Mouse (Mus musculus) splenic B cell, adult 2 months (primary cell): ENCODE data around the gene Slc2a12.

Experiments
- DNase-seq: peaks from one replicate; pipeline ENCODE4 v3.0.0-alpha.2; 2011; ENCODE audit warnings: low read depth, low spot score
- H3K27me3 ChIP-seq: 2 replicates; pipeline ENCODE4 v1.6.1; 2012; ENCODE audit warnings: mild to moderate bottlenecking, low read length, moderate library complexity, mixed read lengths; ENCODE audit not compliant: control insufficient read depth, poor library complexity, insufficient read depth, severe bottlenecking
- H3K36me3 ChIP-seq: 2 replicates; pipeline ENCODE4 v1.6.1; 2012; ENCODE audit warnings: mild to moderate bottlenecking, low read length, moderate library complexity, mixed read lengths; ENCODE audit not compliant: control insufficient read depth, poor library complexity, insufficient read depth, severe bottlenecking

The Slc2a12 gene

GRCm38 (mm10) chr10:22637241-22637640 lies 7.6 kb upstream of the Slc2a12 start:
- no peak for DNase-seq
- no peaks in the 10 kb centered on the region for H3K36me3 ChIP-seq
- H3K27me3 ChIP-seq, result no peaks in the 10 kb centered on the region

GRCm38 (mm10) chr10:22644171-22644570 lies 640 bp upstream of the Slc2a12 start:
- Histone ChIP-seq H3K27me3 (no peaks in the 10 kb centered on the region), H3K36me3 (no peaks in the 10 kb centered on the region)
- no peak for DNase-seq

GRCm38 (mm10) chr10:22648702-22649101 lies 3.9 kb downstream of the Slc2a12 start:
- DNase-seq, result no peak
- Histone ChIP-seq H3K36me3 (no peaks in the 10 kb centered on the region), H3K27me3 (no peaks in the 10 kb centered on the region)

DNA sequence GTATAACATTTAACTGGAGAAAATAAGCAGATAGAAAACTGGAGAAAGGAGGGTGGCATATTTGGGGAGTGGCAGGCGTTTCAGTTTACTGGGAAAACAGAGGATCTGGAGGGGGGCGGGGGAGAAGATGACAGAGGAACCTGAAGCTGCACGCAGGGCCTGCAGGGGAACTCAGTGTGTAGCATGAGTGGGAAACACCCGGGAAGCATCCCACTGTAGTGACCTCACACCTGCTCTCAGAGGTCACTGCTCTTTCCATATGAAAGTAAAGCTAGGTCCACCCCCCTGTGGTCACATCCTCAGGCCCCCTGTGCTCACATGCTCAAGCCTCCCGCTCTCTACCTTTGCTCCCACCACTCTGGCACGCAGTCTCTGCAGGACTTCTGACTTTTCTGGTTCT lies 9.0 kb downstream of the Slc2a12 start:
- H3K36me3 ChIP-seq, result no peaks in the 10 kb centered on the region
- H3K27me3 ChIP-seq, result no peaks in the 10 kb centered on the region
- no peak for DNase-seq

DNA sequence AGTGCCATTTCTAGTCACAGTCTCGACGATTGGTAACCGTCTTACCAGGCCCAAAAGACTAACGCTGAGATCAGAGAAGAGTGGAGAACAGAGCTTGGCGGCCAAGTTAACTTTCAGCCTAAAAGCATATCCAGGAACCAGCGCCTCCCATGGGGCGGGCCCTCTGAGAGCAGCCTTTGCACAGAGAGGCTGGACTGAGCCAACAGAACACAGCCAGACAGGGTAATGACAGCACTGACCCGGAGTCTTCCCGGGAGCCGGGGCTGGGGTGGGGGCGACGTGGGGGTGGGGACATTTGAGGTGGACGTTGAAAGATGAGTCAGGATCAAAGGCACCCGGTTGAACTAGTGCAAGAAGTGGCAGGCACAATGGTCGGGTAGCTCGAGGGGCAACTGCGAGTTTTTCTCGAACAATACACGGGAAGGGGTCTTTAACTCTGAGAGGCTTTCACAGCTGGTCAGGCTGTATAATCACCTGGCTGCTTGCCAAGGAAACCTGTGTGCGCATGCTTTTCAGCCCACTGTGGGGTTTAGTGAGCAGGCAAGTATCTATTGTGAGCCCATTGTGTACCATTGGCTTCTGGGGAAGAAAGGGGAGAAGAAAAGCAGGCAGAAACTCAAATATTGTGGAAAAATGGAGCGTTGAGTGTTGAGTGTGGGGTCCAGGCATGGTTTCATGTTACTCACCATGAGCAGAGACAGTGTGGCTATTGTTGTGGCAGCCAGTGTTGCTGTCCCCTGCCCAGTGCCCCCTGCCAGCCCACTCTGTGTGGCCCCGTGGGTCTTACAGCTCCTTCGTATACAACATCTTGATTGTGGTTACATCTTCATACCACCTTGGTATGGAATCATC lies 13.9 kb downstream of the Slc2a12 start:
- DNase-seq, result no peak
- H3K36me3 ChIP-seq, result no peaks in the 10 kb centered on the region
- no peaks in the 10 kb centered on the region for H3K27me3 ChIP-seq

DNA sequence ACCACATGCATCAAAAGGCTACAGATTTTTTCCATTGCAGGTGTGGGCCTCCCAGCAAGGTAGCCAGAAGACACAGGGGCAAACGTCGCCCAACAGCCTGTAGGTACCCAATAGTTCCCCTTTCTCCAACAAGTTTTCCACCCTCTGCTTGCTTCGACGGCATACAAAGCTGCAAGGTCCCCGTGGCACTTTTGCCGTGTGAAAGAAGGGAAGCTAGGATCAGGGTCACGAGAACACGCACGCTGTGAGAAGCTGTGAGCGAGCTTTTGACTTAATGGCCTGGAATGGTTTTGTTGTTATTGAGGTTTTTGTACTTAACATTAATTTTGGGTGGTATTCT lies 14.5 kb downstream of the Slc2a12 start:
- Histone ChIP-seq H3K36me3 (no peaks in the 10 kb centered on the region), H3K27me3 (no peaks in the 10 kb centered on the region)
- no peak for DNase-seq

DNA sequence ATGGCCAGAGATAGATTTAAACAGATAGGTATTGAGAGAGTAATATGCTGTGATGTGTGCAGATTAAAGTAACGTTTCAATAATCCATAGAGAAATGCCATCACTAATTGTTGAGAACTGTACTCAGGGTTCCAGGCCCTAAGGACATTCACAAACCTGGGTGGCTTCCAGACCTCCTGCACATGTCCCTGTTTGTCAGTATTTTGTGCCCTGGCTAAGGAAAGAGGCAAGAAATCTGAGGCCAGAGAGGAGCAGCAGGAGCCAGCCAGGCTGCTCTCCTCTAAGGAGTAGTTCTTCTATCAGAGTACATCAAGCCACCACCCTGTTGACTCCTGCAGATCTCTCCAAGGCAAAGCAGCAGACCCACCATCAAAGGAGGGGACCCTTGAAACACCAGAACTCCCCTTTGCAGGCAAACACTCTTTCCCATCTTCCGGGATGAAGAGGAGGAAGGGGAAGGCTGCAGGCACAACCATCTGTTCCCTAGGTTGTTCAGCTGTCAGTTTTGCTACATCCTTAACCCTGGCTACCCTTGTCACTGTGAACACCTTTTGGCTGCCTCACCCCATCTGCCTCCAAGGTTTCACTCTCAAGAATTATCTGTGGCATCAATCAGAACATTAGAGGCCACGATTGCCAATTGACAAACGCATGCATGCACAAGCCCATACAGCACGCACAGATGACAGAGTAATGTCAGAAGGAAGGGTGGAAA lies 15.6 kb downstream of the Slc2a12 start:
- Histone ChIP-seq H3K36me3 (no peaks in the 10 kb centered on the region), H3K27me3 (no peaks in the 10 kb centered on the region)
- DNase-seq, result no peak

DNA sequence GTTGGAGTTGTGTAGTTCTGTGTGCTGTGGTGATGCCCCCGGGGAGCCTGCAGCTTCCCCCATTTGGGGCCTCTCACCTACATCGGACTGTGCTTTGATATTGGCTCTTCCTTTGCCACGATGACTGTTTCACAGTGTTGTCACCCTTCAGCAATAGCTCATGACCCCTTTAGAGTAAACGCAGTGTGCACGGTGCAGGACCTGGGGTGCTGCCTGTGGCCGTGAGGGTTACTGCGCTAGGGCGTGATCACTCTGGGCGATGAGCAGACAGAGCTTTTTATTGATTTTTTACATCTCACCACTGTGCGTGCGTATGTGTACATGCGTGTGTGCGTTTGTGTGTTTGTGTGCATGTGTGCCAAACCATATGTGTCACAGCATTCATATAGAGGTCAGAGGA lies 23.7 kb downstream of the Slc2a12 start:
- H3K27me3 ChIP-seq, result no peaks in the 10 kb centered on the region
- no peaks in the 10 kb centered on the region for H3K36me3 ChIP-seq
- no peak for DNase-seq

GRCm38 (mm10) chr10:22674176-22674575 lies 29.4 kb downstream of the Slc2a12 start:
- H3K27me3 ChIP-seq, result no peaks in the 10 kb centered on the region
- no peaks in the 10 kb centered on the region for H3K36me3 ChIP-seq
- no peak for DNase-seq

DNA sequence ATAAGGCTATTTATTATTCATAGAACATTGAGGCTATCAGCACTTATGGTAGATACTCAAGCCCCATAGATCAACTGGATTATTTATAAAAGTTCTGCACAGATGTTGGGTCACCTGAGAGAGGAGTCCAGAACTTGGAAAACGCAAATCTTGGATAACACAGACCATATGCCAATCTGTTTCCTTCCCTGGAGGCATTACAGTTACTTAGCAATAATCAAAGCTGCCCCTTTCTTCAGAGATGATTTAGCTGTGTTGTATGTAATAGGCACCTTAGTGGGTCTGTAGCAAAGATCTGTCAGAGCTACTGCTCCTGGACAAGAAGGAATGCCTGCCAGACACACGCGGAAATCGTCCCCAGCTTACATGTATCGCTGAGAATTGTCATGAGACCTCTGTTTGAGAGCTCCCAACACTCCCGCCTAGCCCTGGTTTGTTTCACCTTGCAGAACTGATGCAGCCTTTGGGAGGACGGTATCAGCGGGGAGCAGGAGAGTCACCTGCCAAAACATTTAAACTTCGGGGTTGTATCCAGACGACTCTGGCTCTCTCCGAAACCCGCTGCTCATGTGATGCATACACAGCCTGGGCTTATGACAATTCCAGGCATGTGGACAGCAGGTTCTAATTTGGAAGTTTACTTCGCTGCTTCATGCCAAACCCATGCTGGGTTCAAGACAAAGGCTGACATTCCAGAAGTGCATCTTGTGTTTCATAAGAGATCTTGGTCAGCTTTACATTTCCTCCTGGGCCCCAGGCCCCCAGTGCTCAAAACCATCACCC lies 31.2 kb downstream of the Slc2a12 start:
- no peak for DNase-seq
- Histone ChIP-seq H3K27me3 (no peaks in the 10 kb centered on the region), H3K36me3 (no peaks in the 10 kb centered on the region)

GRCm38 (mm10) chr10:22696236-22696635 lies 51.4 kb downstream of the Slc2a12 start:
- H3K27me3 ChIP-seq, result no peaks in the 10 kb centered on the region
- no peak for DNase-seq
- no peaks in the 10 kb centered on the region for H3K36me3 ChIP-seq

DNA sequence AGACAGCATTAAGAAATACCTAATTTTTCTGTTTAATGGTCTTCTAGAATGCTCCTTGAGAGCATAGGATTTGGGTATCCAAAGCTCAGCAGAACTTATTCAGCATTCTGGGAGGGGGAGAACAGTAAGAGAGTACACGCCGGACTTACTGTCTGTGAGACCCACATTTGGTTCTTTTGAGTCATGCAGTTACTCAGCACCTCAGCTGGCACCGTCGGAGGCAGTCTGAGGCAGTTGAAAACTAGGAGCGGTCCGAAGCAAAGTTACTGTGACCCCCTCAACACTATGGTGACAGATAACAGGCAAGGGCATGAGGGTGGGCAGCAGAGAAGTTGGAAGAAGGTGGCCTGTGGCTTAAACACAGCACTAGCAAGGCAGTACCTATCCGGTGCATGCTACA lies 52.1 kb downstream of the Slc2a12 start:
- Histone ChIP-seq H3K27me3 (no peaks in the 10 kb centered on the region), H3K36me3 (no peaks in the 10 kb centered on the region)
- no peak for DNase-seq

GRCm38 (mm10) chr10:22698158-22698953 lies 53.5 kb downstream of the Slc2a12 start:
- Histone ChIP-seq H3K36me3 (0 out of 2 replicates have a peak, but pooled peaks cover 1% of the 10 kb centered on the region), H3K27me3 (no peaks in the 10 kb centered on the region)
- DNase-seq, result no peak
